Mouse (Mus musculus): ENCODE data around the gene Myo1d.

DNA sequence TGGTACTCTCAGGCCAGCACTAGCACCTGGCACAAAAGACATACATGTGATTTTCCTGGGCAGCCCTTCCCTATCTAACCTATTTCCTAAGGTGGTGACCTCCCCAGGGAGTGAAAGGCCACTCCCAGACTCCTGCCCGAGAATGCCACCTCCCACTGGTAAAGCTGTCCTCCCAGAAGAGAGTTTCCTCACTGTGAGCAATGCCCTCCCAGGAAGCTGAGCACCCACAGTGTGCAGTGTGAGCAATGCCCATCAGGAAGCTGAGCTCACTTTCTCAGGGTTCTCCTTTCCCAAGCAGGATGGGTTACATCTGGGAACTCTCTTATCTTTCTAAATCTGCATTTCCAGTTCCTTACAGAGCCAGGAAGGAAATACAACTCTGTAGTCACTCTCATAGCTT, 246.9 kb downstream of the Myo1d start:
- TF ChIP-seq EP300 (optimal IDR thresholded peaks at IDR 0.05) (no peak), CTCF (IDR thresholded peaks at IDR 0.05; ENCODE audit: low read depth) (no peak)
